Mouse (Mus musculus) lung, postnatal 0 days (tissue): Measurements from ENCODE around the gene Usp50.

ENCODE experiments used
- CTCF ChIP-seq: IDR thresholded peaks from 2 replicates; pipeline ENCODE4 v1.5.1; 2016; ENCODE audit warnings: antibody characterized with exemption, mild to moderate bottlenecking
- EP300 ChIP-seq: IDR thresholded peaks from 2 replicates; pipeline ENCODE4 v1.6.1; 2016; ENCODE audit warnings: antibody characterized with exemption, mild to moderate bottlenecking, control low read depth

- TF ChIP-seq CTCF: no peak
- TF ChIP-seq EP300: no peak
These were observed 54.1 kb downstream of the Usp50 start for GRCm38 (mm10) chr2:126729207-126729606.
